Mouse (Mus musculus) G1E (cell line): Measurements from ENCODE around the gene 1110032F04Rik. TPM values are rescaled to one million over a fixed set of nuclear protein-coding genes. Genes with fewer than 3 reads are reported as not detected.

Source experiments
- ATAC-seq: 2 replicates; pipeline ENCODE4 v1.8.0; 2016; ENCODE audit warnings: mild to moderate bottlenecking; ENCODE audit not compliant: insufficient number of reproducible peaks, poor library complexity, low FRiP score, severe bottlenecking; ENCODE audit errors: extremely low read depth
- DNase-seq: peaks from one replicate; pipeline ENCODE4 v3.0.0; 2012; ENCODE audit warnings: low spot score
- H3K27me3 ChIP-seq: 2 replicates; pipeline ENCODE4 v1.6.1; 2012; ENCODE audit warnings: mild to moderate bottlenecking, low read length, inconsistent platforms; ENCODE audit not compliant: insufficient read depth
- H3K36me3 ChIP-seq: replicated peaks from 2 replicates; pipeline ENCODE3; 2012; ENCODE audit warnings: mild to moderate bottlenecking, inconsistent platforms
- H3K4me1 ChIP-seq: 2 replicates; pipeline ENCODE4 v1.6.1; 2012; ENCODE audit warnings: low read depth, low read length, inconsistent platforms, mixed read lengths; ENCODE audit not compliant: insufficient read depth
- H3K4me3 ChIP-seq: 2 replicates; pipeline ENCODE4 v1.5.1; 2012; ENCODE audit warnings: low read depth, mild to moderate bottlenecking, inconsistent platforms, low read length, moderate library complexity, mixed read lengths
- H3K9me3 ChIP-seq: replicated peaks from 2 replicates; pipeline ENCODE4 v1.6.1; 2012; ENCODE audit warnings: inconsistent platforms
- CTCF ChIP-seq: IDR thresholded peaks from 2 replicates; pipeline ENCODE4 v1.5.1; 2012; ENCODE audit warnings: low read depth, low read length, inconsistent platforms, mixed read lengths
- GATA1 ChIP-seq: IDR thresholded peaks from 2 replicates; pipeline ENCODE4 v1.6.1; 2012; ENCODE audit warnings: borderline replicate concordance, low read length, inconsistent platforms, mixed read lengths
- GATA2 ChIP-seq: IDR thresholded peaks from 2 replicates; pipeline ENCODE4 v1.6.1; 2012; ENCODE audit warnings: low read depth, low read length, inconsistent platforms, borderline replicate concordance
- POLR2AphosphoS5 ChIP-seq: IDR thresholded peaks from 2 replicates; pipeline ENCODE4 v1.6.1; 2012; ENCODE audit warnings: low read depth, low read length, inconsistent platforms; ENCODE audit not compliant: insufficient replicate concordance
- TAL1 ChIP-seq: conservative IDR thresholded peaks from 2 replicates; pipeline ENCODE4 v1.6.1; 2012; ENCODE audit warnings: low read depth, low read length, inconsistent platforms, mixed read lengths
- polyA plus RNA-seq: library from polyadenylated mRNA; stranded (reverse); fragments of >175 nt; gene quantifications from 2 replicates; pipeline ENCODE4 v1.2.3, GENCODE M21; 2012
- total RNA-seq, 2 experiments: library from RNA; stranded (forward) in 1 of 2; stranded (reverse) in 1 of 2; fragments of 200-1000 nt in 1 of 2; fragments of >200 nt in 1 of 2; fragmentation: Nextera tagmentation in 1 of 2; gene quantifications; 2 replicates each; pipeline ENCODE4 v1.2.3; 2014 to 2017

The 1110032F04Rik gene
- not detected in 2 replicates for total RNA-seq (2014; fragmentation: Nextera tagmentation)
- 0.05 TPM in 1 of 2 replicates, not detected in the other for total RNA-seq (2017)
- polyA plus RNA-seq = not detected in 2 replicates

GRCm38 (mm10) chr3:68869211-68869690 is at the start of gene 1110032F04Rik:
1110032F04Rik (plus strand) TSS chr3:68869586.
- no peaks in the 10 kb centered on the region for H3K4me1 ChIP-seq
- TF ChIP-seq CTCF = no peak
- TF ChIP-seq POLR2AphosphoS5 = no peak
- TF ChIP-seq TAL1 = no peak
- TF ChIP-seq GATA2 = no peak
- H3K4me3 ChIP-seq = peak within 1 kb of the TSS; percentile 13; the same call in 1 of the 2 replicates
- no peak for ATAC-seq
- 0 out of 2 replicates have a peak, but pooled peaks cover 6% of the 10 kb centered on the region for H3K27me3 ChIP-seq
- no peaks in the 10 kb centered on the region for H3K36me3 ChIP-seq
- DNase-seq = no peak
- peaks cover 13% of the 10 kb centered on the region for H3K9me3 ChIP-seq

DNA sequence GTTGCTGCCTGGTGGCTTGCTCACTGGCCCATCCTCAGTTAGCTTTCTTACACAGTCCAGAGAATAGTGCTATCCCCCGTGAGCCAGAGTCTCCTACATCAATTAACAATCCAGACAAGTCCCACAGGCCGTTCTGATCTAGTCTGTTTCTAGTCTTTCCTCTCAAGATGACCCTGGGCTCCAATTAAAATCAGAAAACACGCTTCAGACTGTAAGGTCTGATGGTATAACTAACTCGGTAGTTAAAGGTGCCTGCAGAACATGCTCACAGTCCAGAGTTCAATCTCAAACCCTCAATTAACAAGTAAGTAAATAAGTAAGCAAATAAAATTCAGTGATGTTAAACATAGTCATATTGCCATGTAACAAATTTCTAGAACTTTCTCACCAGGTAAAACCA is 48.0 kb upstream of the 1110032F04Rik start:
- no peak for DNase-seq
- Histone ChIP-seq H3K4me1 (no peaks in the 10 kb centered on the region), H3K9me3 (no peaks in the 10 kb centered on the region), H3K4me3 (no peak overlapping the region), H3K27me3 (no peaks in the 10 kb centered on the region), H3K36me3 (no peaks in the 10 kb centered on the region)
- ATAC-seq = no peak
- TF ChIP-seq GATA2 (no peak), POLR2AphosphoS5 (no peak), TAL1 (no peak)

DNA sequence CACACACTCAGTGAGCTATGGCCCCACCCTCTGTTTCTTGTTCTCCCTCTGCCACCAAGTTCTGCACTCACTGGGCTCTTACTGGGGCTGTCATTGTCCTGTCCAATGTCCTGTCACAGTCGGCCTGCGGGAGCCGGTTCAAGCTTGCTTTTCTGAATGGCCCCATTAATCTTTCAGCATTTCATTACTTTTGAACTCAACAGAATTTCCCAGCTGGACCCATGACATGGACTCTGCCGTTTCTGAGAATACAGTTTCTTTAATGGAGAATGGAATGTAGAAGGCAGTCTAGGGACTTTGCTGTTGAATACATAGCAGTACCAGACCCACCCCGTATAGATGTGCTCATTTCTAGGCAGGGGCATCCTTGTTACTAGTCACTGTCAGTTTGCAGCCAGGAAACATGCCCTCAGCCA is 47.5 kb upstream of the 1110032F04Rik start:
- Histone ChIP-seq H3K4me1 (no peaks in the 10 kb centered on the region), H3K27me3 (no peaks in the 10 kb centered on the region), H3K9me3 (no peaks in the 10 kb centered on the region), H3K4me3 (no peak overlapping the region), H3K36me3 (no peaks in the 10 kb centered on the region)
- DNase-seq (no peak), ATAC-seq (no peak)
- no peak for TF ChIP-seq POLR2AphosphoS5
- no peak for TF ChIP-seq TAL1
- TF ChIP-seq GATA1 = no peak
- no peak for TF ChIP-seq CTCF
- TF ChIP-seq GATA2 = no peak

DNA sequence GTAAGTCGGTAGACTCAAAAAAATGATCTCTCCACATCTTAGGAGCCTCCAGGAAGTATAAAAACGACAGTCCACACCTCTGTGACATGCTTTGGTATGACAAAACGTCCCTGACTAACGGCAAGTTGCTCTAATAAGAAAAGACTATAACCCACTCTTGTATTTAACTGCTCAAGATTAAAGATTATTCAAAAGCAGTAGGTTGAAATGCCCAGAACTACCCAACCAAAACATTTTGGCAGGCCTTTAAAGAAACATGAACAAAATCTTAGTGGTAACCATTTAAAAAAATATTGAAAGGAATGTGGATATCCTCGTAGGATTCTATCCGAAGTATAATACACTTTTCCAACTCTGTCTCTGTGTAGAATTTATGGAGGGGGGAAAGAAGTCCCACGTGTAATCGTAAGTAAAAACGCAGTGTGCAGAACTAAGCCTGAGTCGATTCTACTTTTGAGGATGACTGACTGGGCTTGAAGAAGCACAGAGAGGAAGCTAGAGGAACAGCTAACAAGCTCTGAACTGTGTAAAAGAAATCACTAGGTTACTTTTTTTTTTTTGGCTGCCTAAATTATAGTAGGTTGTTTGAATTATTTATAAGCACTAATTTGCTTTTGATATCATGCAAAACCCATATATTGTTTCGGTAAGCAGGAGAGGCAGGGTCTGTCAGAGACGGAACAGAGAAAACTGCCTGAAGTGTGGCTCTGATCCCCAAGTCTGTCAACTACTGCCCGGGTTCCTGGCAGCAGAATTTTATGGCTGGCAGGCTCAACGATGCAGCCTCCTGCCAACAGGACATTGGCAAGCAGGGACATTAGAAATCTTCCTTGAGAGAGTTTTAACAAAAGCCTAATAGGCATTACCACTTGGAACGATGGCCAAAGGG is 45.3 kb upstream of the 1110032F04Rik start:
- H3K27me3 ChIP-seq = no peaks in the 10 kb centered on the region
- no peaks in the 10 kb centered on the region for H3K4me1 ChIP-seq
- TF ChIP-seq CTCF (no peak), POLR2AphosphoS5 (no peak), TAL1 (no peak), GATA2 (no peak), GATA1 (no peak)
- no peaks in the 10 kb centered on the region for H3K9me3 ChIP-seq
- ATAC-seq (no peak), DNase-seq (no peak)
- H3K4me3 ChIP-seq = no peak overlapping the region
- H3K36me3 ChIP-seq = no peaks in the 10 kb centered on the region

DNA sequence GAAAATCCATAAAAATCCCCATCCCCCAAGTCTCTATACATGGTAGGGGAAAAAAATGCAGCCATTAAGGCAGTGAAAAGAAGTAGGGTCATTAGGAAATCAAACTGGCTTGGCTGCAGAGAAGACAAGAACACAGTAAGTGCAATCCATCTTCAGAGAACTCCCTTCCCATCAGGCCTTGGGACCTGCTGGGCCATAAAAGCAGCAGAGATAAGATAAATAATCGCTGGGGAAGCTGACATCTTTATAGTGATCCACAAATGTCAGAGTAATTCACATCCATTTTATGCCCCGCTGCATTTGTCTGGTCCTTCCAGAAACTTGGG is 44.7 kb upstream of the 1110032F04Rik start:
- no peaks in the 10 kb centered on the region for H3K27me3 ChIP-seq
- DNase-seq (no peak), ATAC-seq (no peak)
- H3K36me3 ChIP-seq = no peaks in the 10 kb centered on the region
- no peak for TF ChIP-seq POLR2AphosphoS5
- no peaks in the 10 kb centered on the region for H3K4me1 ChIP-seq
- no peaks in the 10 kb centered on the region for H3K9me3 ChIP-seq
- no peak overlapping the region for H3K4me3 ChIP-seq

DNA sequence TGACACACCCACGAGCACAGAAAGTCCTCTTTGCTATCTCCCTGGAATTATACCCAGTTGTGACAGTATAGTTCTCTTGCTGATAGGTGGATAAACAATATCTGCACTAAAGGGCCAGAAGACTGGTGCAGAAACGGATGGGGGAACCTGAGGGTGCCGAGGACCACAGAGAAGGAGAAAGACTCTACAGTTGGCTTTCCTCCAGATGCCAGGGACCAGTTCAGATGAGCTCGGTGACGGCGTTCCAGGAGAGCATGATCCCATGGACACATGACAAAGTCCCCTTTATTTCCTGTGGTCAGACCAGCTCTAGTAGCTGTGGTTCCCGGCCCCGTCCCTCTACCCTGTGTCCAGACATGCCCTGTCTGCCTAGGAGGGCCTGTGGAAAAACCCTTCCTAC is 44.2 kb upstream of the 1110032F04Rik start:
- TF ChIP-seq GATA2 = no peak
- TF ChIP-seq CTCF = no peak
- no peak for TF ChIP-seq POLR2AphosphoS5
- TF ChIP-seq GATA1 = no peak
- no peak for TF ChIP-seq TAL1
- DNase-seq = no peak
- Histone ChIP-seq H3K27me3 (no peaks in the 10 kb centered on the region), H3K4me3 (no peak overlapping the region), H3K36me3 (no peaks in the 10 kb centered on the region), H3K4me1 (no peaks in the 10 kb centered on the region), H3K9me3 (no peaks in the 10 kb centered on the region)
- no peak for ATAC-seq

GRCm38 (mm10) chr3:68827671-68828070 is 41.7 kb upstream of the 1110032F04Rik start:
- Histone ChIP-seq H3K9me3 (no peaks in the 10 kb centered on the region), H3K36me3 (no peaks in the 10 kb centered on the region), H3K4me3 (no peak overlapping the region), H3K4me1 (no peaks in the 10 kb centered on the region), H3K27me3 (no peaks in the 10 kb centered on the region)
- ATAC-seq = no peak
- TF ChIP-seq GATA1 (no peak), GATA2 (no peak), POLR2AphosphoS5 (no peak), CTCF (no peak), TAL1 (no peak)
- no peak for DNase-seq
